Mouse (Mus musculus): ENCODE data around the gene Tsfm.

GRCm38 (mm10) chr10:127073981-127074380 is 43.3 kb upstream of the Tsfm start:
- no peak for TF ChIP-seq CTCF (IDR thresholded peaks at IDR 0.05; ENCODE audit: low read depth)
- TF ChIP-seq EP300 (IDR thresholded peaks at IDR 0.05; ENCODE audit: low read depth): no peak
